Mouse (Mus musculus) cerebellum, postnatal 36 days (tissue): ENCODE measurements at regions not wholly inside any gene's neighbourhood (a gene's known extent, or its start where the extent isn't known, plus 50 kb on each side); places are given as distances from the start of the nearest gene placed in this dataset.

ENCODE experiments used
- DNase-seq, 2 experiments: peaks; one replicate each; pipeline ENCODE4 v3.0.0; 2021 to 2022; ENCODE audit warnings: mixed read lengths in 2 of 2

GRCm38 (mm10) chr13:92911660-92912284 lies 67.2 kb downstream of the Mtx3 start:
- DNase-seq, result no peak

- no peak for DNase-seq
Observed at GRCm38 (mm10) chr13:92912661-92913060, 68.1 kb downstream of the Mtx3 start.

- DNase-seq, result no peak
Observed at GRCm38 (mm10) chr13:92914631-92915030, 70.1 kb downstream of the Mtx3 start.

- DNase-seq, result peak; percentile 56 to 78
Observed at GRCm38 (mm10) chr13:92915221-92915839, 70.8 kb downstream of the Mtx3 start.

- DNase-seq, result no peak
Observed at GRCm38 (mm10) chr13:92915948-92916710, 71.6 kb downstream of the Mtx3 start.

GRCm38 (mm10) chr13:92919882-92920281 lies 75.3 kb downstream of the Mtx3 start:
- DNase-seq, result no peak

- no peak for DNase-seq
Observed at GRCm38 (mm10) chr13:92921936-92922335, 77.4 kb downstream of the Mtx3 start.

- DNase-seq, result no peak
Observed at GRCm38 (mm10) chr13:92923496-92923895, 78.9 kb downstream of the Mtx3 start.

GRCm38 (mm10) chr13:92924021-92924420 lies 79.5 kb downstream of the Mtx3 start:
- no peak for DNase-seq

- no peak for DNase-seq
Observed at GRCm38 (mm10) chr13:92925196-92925595, 80.6 kb downstream of the Mtx3 start.

- no peak for DNase-seq
Observed at GRCm38 (mm10) chr13:92928551-92928950, 84.0 kb downstream of the Mtx3 start.

GRCm38 (mm10) chr13:92931696-92932095 lies 87.1 kb downstream of the Mtx3 start:
- no peak for DNase-seq

GRCm38 (mm10) chr13:92939032-92939431 lies 94.5 kb downstream of the Mtx3 start:
- DNase-seq, result no peak

- DNase-seq, result no peak
Observed at GRCm38 (mm10) chr13:92940610-92941009, 96.0 kb downstream of the Mtx3 start.

- DNase-seq, result no peak
Observed at GRCm38 (mm10) chr13:92948560-92948959, 104.0 kb downstream of the Mtx3 start.

GRCm38 (mm10) chr13:92960031-92960430 lies 115.5 kb downstream of the Mtx3 start:
- DNase-seq, result no peak

- DNase-seq, result no peak
Observed at GRCm38 (mm10) chr13:92962625-92963024, 118.1 kb downstream of the Mtx3 start.

GRCm38 (mm10) chr13:92963351-92963895 lies 118.9 kb downstream of the Mtx3 start:
- no peak for DNase-seq

GRCm38 (mm10) chr13:92964213-92964743 lies 119.7 kb downstream of the Mtx3 start:
- DNase-seq, result no peak

GRCm38 (mm10) chr13:92967025-92967610 lies 122.6 kb downstream of the Mtx3 start:
- no peak for DNase-seq

GRCm38 (mm10) chr13:92969579-92969978 lies 125.0 kb downstream of the Mtx3 start:
- no peak for DNase-seq

- no peak for DNase-seq
Observed at GRCm38 (mm10) chr13:92972891-92973290, 128.3 kb downstream of the Mtx3 start.

- no peak for DNase-seq
Observed at GRCm38 (mm10) chr13:92973791-92974190, 129.2 kb downstream of the Mtx3 start.
